Mouse (Mus musculus): Measurements from ENCODE around the gene Thsd4.
"Not testable (repeated sequence)": the region's sequence is repeated elsewhere in the genome, so short reads cannot be mapped to it uniquely, and the experiment has no call there.

Thsd4 gene

DNA sequence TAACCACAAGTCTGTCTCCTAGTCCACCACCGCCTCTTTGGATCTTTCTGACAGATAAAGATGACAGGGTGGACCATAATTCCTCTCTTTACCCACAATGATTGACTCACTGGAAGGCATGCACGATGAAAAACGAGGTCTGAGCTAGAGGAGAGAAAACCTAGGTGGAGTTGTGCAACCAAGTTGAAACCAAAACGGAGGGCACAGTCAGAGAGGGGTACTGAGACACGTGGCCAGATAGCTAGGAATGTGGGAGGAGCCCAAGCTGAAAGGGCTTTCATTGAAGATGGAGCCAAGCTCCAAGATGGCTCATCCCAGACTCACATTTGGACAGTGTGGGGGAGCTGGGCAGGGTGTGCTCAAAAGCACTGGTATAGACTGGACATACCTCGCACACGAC lies 296.4 kb downstream of the Thsd4 start:
- DNase-seq (ENCODE audit: low read depth in 2 of 2, low spot score in 2 of 2) = no peak

DNA sequence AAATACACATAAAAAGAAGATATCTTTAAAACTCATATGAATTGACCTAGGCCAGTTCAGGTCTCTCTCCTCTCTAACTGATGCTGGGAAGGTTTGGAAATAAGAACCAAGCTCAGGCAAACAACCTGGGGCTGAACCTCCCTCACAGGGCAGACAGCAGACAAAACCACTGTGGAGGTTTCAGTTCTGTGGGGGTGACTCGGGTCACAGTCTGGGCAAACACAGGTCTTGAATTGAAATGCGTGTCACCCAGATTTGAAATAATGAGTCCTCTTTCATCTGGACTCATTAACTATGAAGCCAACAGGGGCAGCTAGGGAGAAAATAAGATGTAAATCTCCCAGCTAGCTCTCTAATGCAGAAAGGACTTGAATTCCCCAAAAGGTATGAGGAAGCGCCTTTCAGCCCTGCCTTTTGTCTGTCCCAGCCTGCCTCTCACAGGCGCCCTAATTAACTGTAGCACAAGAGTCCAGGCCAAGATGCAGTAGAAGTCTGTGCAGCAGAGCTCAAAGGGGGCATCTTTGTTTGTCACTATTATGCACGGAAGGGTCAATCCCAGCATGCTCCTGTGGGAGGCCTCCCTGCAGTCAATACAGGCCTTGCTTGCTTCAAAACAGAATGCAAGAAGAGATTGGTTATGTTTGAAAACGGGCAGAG lies 297.7 kb downstream of the Thsd4 start:
- no peak for DNase-seq (ENCODE audit: low read depth in 2 of 2, low spot score in 2 of 2)

- DNase-seq (ENCODE audit: low read depth in 2 of 2, low spot score in 2 of 2) = no peak
Measured at GRCm38 (mm10) chr9:60220431-60220830, 301.4 kb downstream of the Thsd4 start.

DNA sequence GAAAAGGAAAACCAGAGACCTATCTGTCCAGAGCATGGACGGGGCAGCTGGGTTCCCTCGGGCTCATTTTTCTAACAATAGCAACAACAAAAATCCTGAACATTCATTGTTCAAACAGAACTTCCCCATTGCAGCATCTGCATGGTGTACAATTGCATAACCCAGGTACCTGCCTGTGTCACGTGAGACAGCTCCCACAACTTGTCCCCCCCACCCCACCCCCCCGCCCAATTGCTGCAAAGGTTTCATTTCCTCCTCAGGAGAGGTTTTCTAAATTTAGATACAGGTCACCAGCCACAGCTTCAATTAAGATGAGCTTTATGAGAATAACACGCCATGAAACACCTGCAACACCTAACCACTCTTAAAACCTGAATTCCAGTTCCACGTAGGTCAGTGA lies 303.4 kb downstream of the Thsd4 start:
- DNase-seq (ENCODE audit: low read depth in 2 of 2, low spot score in 2 of 2) = no peak

DNA sequence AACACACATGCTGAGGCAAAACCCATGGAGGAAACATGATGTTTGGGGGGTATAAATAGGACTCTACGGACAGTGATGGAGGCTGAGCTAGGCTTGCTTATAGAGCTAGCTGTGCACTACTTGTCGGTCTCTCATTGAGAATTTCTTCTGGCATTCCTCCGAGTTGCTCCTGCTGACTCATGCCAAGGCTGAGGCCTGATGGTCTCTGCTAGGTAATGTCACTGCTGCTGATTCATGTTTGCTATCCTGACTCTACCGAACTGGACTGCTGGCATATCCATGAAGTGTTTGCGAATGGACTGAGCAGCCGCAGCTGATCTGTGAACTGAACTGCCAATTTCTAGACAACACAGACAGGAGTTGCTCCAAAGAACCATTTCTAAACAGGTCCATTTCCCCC lies 305.8 kb downstream of the Thsd4 start:
- DNase-seq (ENCODE audit: low read depth in 2 of 2, low spot score in 2 of 2) = no peak

- no peak for DNase-seq (ENCODE audit: low read depth in 2 of 2, low spot score in 2 of 2)
Measured at GRCm38 (mm10) chr9:60213111-60213510, 308.7 kb downstream of the Thsd4 start.

DNA sequence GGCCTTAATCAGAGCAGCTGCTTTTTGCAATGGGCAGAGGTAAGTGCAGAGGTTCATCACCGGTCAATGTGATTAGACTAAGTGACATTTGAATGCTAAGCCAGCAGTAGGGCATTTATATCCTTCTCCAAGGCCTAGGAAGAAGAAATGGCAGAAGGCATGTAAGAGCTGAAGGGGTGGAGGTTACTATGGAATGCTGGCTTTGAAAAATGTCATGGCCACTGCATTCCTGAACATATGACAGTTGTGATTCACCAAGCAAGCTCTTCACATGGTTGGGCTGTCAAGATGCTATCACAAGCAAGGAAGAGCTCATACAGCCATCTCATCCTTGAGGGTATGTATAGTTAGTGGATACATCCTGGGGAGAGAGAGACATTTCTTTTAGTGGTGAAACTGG lies 313.0 kb downstream of the Thsd4 start:
- DNase-seq (ENCODE audit: low read depth in 2 of 2, low spot score in 2 of 2) = no peak

DNA sequence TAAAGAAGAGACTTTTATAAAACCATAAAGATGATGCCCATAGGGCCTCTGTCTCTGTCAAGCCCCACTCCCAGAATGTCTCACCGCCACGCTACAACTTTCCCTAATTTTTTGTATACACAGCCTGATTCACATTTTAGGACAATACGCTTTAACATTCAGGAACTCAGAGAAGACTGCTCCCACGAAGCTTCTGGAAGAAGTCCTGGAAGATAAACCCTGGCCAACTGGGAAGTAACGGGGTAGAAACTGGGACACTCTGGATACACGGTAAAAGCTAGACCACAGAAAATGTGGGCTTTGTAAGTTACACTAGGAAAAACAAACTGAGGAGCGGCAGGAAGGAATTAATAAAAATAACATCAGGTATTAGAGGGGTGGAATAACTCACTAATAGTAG lies 318.7 kb downstream of the Thsd4 start:
- no peak for DNase-seq (ENCODE audit: low read depth in 2 of 2, low spot score in 2 of 2)

- DNase-seq (ENCODE audit: low read depth in 2 of 2, low spot score in 2 of 2) = no peak
Measured at GRCm38 (mm10) chr9:60200436-60200835, 321.4 kb downstream of the Thsd4 start.

DNA sequence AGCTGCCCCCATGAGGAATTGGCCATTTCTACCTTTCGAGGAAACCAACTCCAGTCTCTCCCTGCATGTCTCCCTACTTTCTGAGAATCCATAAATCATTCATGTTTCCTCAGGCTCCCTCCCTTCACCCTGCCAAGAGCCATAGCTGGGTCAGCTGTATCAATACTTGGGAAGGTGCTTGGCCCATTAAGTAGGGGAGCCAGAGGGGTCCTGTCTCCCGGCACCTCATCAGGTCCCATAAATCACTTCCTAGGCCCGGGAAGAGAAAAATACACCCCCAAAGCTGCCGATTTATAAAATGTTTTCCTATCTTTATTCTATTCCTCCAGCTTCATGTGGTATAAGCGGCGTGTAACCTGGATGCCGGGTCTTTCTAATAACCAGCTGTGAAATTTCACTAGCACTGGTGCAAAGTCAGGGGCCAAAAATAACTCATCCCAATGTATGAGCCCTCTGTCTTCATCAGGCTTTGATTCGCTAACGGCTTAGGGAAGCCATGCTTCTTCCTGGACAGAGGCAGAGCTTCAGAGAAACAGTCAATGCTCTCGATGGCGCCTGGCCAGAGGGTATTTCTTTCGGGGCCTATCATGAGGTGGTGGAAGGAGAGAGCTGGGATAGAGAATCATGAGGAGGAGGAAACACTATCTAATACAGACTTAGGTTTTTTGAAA lies 323.2 kb downstream of the Thsd4 start:
- no peak for DNase-seq (ENCODE audit: low read depth in 2 of 2, low spot score in 2 of 2)

- DNase-seq (ENCODE audit: low read depth in 2 of 2, low spot score in 2 of 2) = no peak
Measured at GRCm38 (mm10) chr9:60195502-60195901, 326.3 kb downstream of the Thsd4 start.

GRCm38 (mm10) chr9:60194905-60195304 lies 326.9 kb downstream of the Thsd4 start:
- DNase-seq (ENCODE audit: low read depth in 2 of 2, low spot score in 2 of 2) = no peak

DNA sequence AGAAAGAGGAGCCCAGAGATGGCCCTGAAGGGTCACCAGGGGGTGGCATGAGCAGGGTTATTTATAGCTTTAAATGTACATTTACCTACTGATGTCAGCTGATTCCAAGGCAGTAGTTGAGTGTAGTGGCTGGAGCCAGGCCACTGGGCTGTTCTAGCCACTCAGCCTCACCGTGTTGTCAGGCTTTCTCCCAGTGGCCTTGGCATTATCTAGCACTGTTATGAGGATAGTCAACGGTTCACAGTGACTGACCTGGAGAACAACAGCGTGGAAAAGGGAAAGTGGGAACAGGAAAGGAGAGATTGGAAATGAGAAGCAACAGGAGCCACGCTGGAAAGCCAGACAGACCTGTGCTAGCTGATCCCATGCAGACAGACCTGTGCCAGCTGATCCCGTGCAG lies 329.5 kb downstream of the Thsd4 start:
- DNase-seq (ENCODE audit: low read depth in 2 of 2, low spot score in 2 of 2) = no peak

DNA sequence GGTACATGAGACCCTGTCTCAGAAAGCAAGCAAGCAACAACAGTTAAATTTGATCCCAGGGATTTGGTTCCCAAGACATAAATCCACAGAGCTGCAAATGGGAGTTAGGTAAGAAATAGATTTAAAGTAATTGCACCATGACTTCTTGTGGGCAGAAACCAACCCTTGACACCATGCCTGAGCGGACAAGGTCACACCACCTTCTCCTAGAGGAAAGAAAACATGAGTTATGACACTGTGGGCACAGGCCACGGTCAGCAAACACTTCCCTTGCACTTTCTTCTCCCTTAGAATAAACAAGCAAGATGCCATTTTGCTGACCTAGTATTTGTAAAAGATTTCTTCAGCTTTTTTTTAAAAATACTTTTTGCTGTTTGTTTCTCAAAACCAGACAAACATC lies 334.4 kb downstream of the Thsd4 start:
- no peak for DNase-seq (ENCODE audit: low read depth in 2 of 2, low spot score in 2 of 2)

DNA sequence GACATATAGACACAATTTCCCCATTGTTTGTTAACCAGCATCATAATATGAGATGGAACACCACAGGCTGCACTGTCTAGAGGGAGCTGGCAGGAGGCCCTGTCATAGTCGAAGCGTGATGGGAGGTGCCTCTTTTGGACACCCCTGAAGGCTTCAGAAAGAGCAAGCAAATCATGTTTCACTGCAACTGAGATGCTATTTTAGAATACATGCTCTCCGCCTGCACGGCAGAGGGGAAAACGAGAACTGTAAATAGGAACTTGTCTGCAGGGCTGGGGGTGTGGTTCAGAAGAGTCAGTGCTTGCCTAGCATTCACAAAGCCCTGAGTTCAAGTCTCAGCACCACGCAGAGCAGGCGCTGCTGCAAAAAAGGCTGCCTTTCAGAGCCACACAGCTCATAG lies 334.9 kb downstream of the Thsd4 start:
- no peak for DNase-seq (ENCODE audit: low read depth in 2 of 2, low spot score in 2 of 2)

DNA sequence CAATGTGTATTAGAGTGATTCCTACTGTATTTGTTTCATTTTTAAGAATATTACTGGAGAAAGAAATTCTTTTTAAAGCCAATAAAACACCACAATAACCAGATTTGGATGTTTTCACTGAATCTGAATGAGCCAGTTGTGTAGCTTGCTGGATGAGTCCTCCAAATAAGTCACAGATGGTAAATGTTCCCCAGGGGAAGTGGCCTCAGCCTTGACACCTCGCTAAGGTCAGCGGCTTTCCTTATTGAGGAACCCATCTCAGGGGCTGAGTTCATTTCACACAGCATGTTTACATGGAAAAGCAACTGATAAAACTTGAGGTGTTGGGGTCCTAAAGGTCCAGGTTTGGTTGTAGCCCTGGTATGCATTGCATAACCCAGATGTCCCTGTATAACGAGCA lies 337.8 kb downstream of the Thsd4 start:
- no peak for DNase-seq (ENCODE audit: low read depth in 2 of 2, low spot score in 2 of 2)

GRCm38 (mm10) chr9:60182371-60182770 lies 339.5 kb downstream of the Thsd4 start:
- DNase-seq (ENCODE audit: low read depth in 2 of 2, low spot score in 2 of 2) = no peak

GRCm38 (mm10) chr9:60180936-60181335 lies 340.9 kb downstream of the Thsd4 start:
- no peak for DNase-seq (ENCODE audit: low read depth in 2 of 2, low spot score in 2 of 2)

GRCm38 (mm10) chr9:60180114-60180513 lies 341.7 kb downstream of the Thsd4 start:
- DNase-seq (ENCODE audit: low read depth in 2 of 2, low spot score in 2 of 2) = no peak

- DNase-seq (ENCODE audit: low read depth in 2 of 2, low spot score in 2 of 2) = no peak
Measured at GRCm38 (mm10) chr9:60176311-60176710, 345.5 kb downstream of the Thsd4 start.

GRCm38 (mm10) chr9:60172459-60173060 lies 349.3 kb downstream of the Thsd4 start:
- DNase-seq (ENCODE audit: low read depth in 2 of 2, low spot score in 2 of 2) = not testable (repeated sequence)

DNA sequence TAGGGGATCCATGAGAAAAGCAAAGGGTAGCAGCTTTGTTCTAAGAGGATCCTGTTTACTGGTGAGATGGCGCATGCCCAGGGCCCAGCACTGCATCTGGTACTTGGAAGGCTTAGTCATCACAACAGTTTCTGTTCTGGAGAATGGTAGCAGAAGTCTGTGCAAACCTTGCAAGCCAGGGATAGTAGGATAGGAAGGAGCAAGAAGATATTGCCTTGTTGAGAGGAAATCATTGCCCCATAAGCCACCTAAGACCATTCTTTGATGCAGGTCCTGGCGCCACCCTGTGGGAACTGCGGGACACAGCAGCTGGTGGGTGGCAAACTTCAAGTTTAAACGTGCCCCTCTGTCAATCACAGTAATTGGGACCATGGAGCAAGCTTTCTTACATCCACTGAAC lies 354.9 kb downstream of the Thsd4 start:
- DNase-seq (ENCODE audit: low read depth in 2 of 2, low spot score in 2 of 2) = no peak

DNA sequence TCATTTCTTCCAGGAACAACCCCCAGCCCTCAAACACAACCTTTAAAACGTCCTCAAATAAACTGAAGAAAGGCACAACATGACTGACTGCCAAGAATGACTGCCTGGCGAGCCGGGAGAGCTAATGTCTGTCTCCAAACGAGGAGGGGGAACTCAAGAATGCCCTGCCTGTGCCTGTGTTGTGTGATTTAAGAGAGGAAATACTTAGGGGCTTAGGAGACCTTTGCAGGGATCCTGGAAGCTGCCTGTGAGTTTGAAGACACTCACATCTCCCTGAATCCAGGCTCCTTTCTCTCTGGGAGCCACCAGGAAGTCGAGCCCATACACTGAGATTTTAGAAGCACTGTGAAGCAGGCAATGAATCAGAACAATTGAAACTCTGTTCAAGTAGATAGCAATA lies 361.0 kb downstream of the Thsd4 start:
- DNase-seq (ENCODE audit: low read depth in 2 of 2, low spot score in 2 of 2) = no peak

Measured in CD8-positive naive resting alpha-beta T cell, adult 2 months (primary cell).